Mouse (Mus musculus): ENCODE data around the gene Il1rn.

Il1rn gene

GRCm38 (mm10) chr2:24382456-24383230 is 46.0 kb downstream of the Il1rn start:
- DNase-seq (ENCODE audit: low spot score): no peak

DNA sequence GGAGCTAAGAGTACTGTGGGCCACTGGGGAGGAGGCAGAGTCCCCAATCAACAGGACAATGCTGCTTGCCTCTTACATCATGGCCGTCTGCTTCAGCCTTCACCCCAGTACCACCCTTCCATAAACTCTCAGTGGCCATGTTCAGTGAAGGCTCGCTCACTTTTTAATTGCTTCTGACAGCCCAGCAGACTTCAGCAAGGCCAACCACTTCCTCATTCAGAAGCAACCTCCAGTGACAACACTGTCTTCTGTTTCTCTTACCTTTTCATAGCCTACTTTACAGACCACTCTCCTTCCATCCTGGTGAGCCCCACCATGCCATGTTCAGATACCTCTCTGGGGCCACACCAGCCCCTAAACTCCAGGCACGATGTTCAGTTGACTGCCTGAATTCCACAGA is 47.0 kb downstream of the Il1rn start:
- no peak for DNase-seq (ENCODE audit: low spot score)

DNA sequence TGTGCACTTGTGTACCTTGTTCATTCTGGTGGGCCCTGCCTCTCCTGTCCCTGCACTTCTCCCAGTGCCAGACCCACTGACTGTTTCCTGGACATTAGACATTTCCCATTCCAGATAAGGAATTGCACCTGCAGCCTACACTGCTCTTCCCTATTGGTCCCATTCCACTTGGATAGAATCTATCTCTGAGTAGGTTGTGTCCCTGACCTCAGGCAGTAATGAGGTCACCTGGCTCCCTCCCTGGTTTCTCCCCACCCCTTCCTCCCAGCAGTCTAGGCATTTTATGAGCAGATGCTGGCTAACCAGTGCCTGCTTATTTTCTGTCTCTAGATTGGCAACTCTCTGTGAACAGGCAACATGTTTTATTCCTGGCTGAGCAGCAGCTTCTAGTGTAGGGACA is 47.7 kb downstream of the Il1rn start:
- DNase-seq (ENCODE audit: low spot score): no peak

DNA sequence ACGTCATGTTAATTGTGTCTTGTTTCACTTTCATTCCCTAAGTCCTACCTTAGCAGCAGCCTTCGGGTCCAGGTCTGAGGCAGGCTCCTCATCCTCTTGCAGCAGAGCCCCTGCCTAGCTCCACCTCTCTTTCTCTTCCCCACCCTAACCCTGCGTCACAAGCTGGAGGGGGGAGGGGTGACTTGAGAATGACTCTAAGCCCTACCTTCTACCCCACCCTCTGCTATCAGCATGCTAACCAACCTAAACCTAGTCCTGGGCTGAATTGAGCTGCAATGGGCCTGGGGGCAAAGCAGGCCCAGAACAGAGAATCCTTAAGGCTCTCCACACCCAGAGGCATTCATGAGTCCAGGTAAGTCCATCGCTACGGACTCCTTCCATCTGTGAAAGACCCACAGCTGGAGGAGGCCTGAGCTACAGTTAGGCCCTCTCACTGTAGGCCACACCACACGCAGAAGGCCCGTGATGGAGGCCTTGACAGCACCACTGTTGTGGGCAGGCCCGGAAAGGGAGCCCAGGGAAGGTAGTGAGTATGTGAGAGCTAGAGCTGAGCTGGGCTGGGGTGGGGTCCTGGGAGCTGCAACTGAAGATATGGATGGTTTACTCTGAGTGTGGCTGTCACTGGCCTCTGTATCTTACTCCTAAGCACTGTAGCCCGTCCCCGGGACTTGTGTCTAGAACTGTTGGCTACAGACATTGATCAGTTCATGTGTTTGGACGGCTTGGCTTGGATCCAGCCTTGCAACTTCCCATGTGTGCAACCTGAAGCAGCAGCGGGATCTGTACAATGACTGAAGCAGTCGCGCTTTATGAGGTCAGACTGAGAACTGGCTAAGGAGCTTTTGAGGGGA is 48.7 kb downstream of the Il1rn start:
- DNase-seq (ENCODE audit: low spot score): no peak

DNA sequence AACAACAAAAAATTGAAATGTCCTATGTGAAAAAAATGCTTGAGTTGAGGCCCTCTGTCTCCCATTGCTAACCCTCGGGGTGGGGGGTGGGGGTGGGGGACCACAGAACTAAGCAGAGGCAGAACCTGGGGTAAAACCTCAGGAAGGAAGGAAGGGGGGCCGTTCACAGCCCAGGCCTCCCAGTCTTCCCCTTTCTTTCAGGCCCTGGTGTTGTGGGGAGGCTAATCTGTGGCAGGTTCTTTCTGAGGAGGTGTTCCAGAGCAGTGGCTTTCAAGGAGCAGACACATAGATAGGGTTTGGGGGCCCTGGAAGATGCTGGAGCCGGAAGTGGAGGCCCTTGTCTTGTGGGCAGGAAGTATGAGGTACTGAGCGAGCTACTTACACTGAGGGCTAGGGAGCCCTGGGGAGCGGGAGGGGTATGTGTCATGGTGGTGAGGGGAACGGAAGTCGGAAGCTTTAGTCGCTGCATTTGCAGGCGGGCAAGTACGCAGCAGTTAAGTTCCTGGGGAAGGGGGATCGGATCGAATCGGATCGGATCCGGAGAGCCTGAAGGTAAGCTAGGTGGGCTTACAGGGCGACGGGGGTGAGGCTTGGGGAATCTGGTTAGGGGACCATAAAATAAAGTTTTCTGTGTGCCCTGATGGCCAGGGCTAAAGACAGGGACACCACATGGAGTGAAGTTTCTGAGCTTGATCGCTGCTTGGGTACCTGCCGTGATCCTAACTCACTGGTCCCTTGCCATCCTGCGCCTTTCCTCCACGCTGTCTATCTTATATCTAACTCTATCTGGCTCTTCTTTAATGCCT is 49.7 kb downstream of the Il1rn start:
- DNase-seq (ENCODE audit: low spot score): no peak

GRCm38 (mm10) chr2:24386964-24387320 is 50.3 kb downstream of the Il1rn start:
- DNase-seq (ENCODE audit: low spot score): no peak

GRCm38 (mm10) chr2:24387361-24388283 is 51.0 kb downstream of the Il1rn start:
- no peak for DNase-seq (ENCODE audit: low spot score)

GRCm38 (mm10) chr2:24393251-24393650 is 56.6 kb downstream of the Il1rn start:
- no peak for DNase-seq (ENCODE audit: low spot score)

- no peak for DNase-seq (ENCODE audit: low spot score)
Observed at GRCm38 (mm10) chr2:24397115-24397514, 60.5 kb downstream of the Il1rn start.

DNA sequence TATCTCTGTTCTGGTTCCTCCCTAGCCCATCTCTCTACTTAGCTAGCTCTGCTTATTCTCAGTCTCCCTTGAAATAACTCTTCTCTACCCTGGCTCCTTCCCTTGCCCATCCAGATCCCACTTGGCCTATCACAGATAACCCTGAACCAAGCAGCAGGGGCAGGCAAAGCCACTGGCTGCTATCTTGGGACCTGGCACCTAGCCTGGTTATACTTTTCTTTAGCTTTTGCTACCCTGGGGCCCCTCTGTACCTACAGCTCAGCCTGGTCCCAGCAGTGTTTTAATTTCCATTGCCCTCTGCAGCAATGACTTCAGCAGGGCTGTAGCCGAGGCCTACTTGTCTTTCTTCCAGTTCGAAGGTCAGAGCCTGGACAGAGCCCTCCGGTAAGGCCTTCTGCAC is 64.1 kb downstream of the Il1rn start:
- DNase-seq (ENCODE audit: low spot score): no peak

Data from embryo, embryonic 10.5 days (tissue).